ENCODE assay signal across 23 mouse cellular contexts in genomic region chr10:98694690-98695370, GRCm38 (mm10).
A peak's percentile ranks its signal among the peaks of the same experiment; 100 is the strongest.
DNase-seq lines count a peak whose midpoint lies in the region; ATAC-seq and TF ChIP-seq lines count a peak whose summit lies in the region.
"Had no signal": no experiment of that assay in that cellular context is flagged by ENCODE, and none has a peak within 500 bp of the region (broad histone marks: within the 10 kb centered on the region; RNA-seq: fewer than 3 reads in every experiment).

No protein-coding gene starts in this region.

- H3K4me2 ChIP-seq in intestine, embryonic 14.5 days (ENCODE audit: low read length), result no peak overlapping the region
- H3K4me2 ChIP-seq in intestine, postnatal 0 days (replicated peaks; ENCODE audit: low read depth), result no peak overlapping the region
- H3K4me2 ChIP-seq in stomach, embryonic 15.5 days, result no peak overlapping the region
- no peak overlapping the region for H3K4me2 ChIP-seq in midbrain, embryonic 16.5 days (ENCODE audit: low read length)
- H3K4me2 ChIP-seq: forebrain, embryonic 13.5 days; heart, embryonic 13.5 days; hindbrain, embryonic 14.5 days had no signal

- no peak for DNase-seq in intestine, embryonic 14.5 days (ENCODE audit: low spot score)
- DNase-seq in lung, postnatal 4 days, result no peak
- DNase-seq in urinary bladder, postnatal 4 days (ENCODE audit: low spot score in 2 of 2), result no peak
- DNase-seq: adrenal gland, adult 8-10 months; adrenal gland, postnatal 25 days; cerebellum, adult 11-12 months; cerebellum, adult 8-10 months; cerebellum, postnatal 10 days; gastrocnemius, postnatal 10 days; gastrocnemius, postnatal 36 days; heart, adult 2 months; heart, postnatal 14 days; heart, postnatal 4 days had no signal

- no peaks in the 10 kb centered on the region for H3K9me3 ChIP-seq in intestine, embryonic 14.5 days (ENCODE audit: control insufficient read depth, low read length)
- no peaks in the 10 kb centered on the region for H3K9me3 ChIP-seq in intestine, postnatal 0 days (ENCODE audit: control insufficient read depth)
- H3K9me3 ChIP-seq in stomach, embryonic 15.5 days, result no peaks in the 10 kb centered on the region
- no peaks in the 10 kb centered on the region for H3K9me3 ChIP-seq in midbrain, embryonic 16.5 days (replicated peaks; ENCODE audit: control insufficient read depth, low read length, poor library complexity, severe bottlenecking)
- H3K9me3 ChIP-seq: forebrain, embryonic 10.5 days; forebrain, embryonic 13.5 days; heart, embryonic 10.5 days; heart, embryonic 13.5 days had no signal

- TF ChIP-seq CTCF in intestine, postnatal 0 days (IDR thresholded peaks at IDR 0.05; ENCODE audit: low read depth), result no peak

- H3K27me3 ChIP-seq in intestine, embryonic 14.5 days (replicated peaks; ENCODE audit: control insufficient read depth, insufficient read depth, low read length), result no peaks in the 10 kb centered on the region
- no peaks in the 10 kb centered on the region for H3K27me3 ChIP-seq in intestine, postnatal 0 days (replicated peaks; ENCODE audit: control insufficient read depth, insufficient read depth, low read length)
- no peaks in the 10 kb centered on the region for H3K27me3 ChIP-seq in stomach, embryonic 15.5 days (replicated peaks)
- no peaks in the 10 kb centered on the region for H3K27me3 ChIP-seq in midbrain, embryonic 16.5 days (ENCODE audit: control insufficient read depth, insufficient read depth, low read depth, low read length)
- H3K27me3 ChIP-seq: forebrain, embryonic 13.5 days; heart, embryonic 13.5 days had no signal

- 80% methylated on average over 2 of the region's 2 CpGs for WGBS in intestine, embryonic 14.5 days
- WGBS in intestine, postnatal 0 days, result 43% methylated on average over 2 of the region's 2 CpGs
- 63% methylated on average over 2 of the region's 2 CpGs for WGBS in stomach, embryonic 15.5 days
- 97% methylated on average over 2 of the region's 2 CpGs for WGBS in midbrain, embryonic 16.5 days

- ATAC-seq in intestine, embryonic 14.5 days (replicated peaks; ENCODE audit: low FRiP score, low TSS enrichment, low read depth), result peak; percentile 89
- peak; percentile 99 for ATAC-seq in intestine, postnatal 0 days
- peak; percentile 87 for ATAC-seq in stomach, embryonic 15.5 days (ENCODE audit: insufficient read depth, low FRiP score, low read depth)
- ATAC-seq in midbrain, embryonic 16.5 days, result no peak
- ATAC-seq: activated CD4-positive, CD25-positive, alpha-beta regulatory T cell, adult 4 months; forebrain, embryonic 13.5 days; forebrain, embryonic 16.5 days had no signal

- H3K27ac ChIP-seq in intestine, embryonic 14.5 days (ENCODE audit: low read depth), result no peak overlapping the region
- H3K27ac ChIP-seq in intestine, postnatal 0 days (ENCODE audit: low read depth, low read length), result no peak overlapping the region
- no peak overlapping the region for H3K27ac ChIP-seq in stomach, embryonic 15.5 days
- no peak overlapping the region for H3K27ac ChIP-seq in midbrain, embryonic 16.5 days (ENCODE audit: low read length)
- H3K27ac ChIP-seq: forebrain, embryonic 10.5 days; forebrain, embryonic 13.5 days; heart, adult 2 months; heart, embryonic 10.5 days; heart, embryonic 13.5 days; hindbrain, embryonic 14.5 days had no signal

- no peaks in the 10 kb centered on the region for H3K36me3 ChIP-seq in intestine, embryonic 14.5 days (ENCODE audit: control insufficient read depth, insufficient read depth, low read length)
- H3K36me3 ChIP-seq in intestine, postnatal 0 days (ENCODE audit: control insufficient read depth, insufficient read depth), result no peaks in the 10 kb centered on the region
- no peaks in the 10 kb centered on the region for H3K36me3 ChIP-seq in stomach, embryonic 15.5 days
- H3K36me3 ChIP-seq in midbrain, embryonic 16.5 days (ENCODE audit: control insufficient read depth, insufficient read depth, low read length), result no peaks in the 10 kb centered on the region
- H3K36me3 ChIP-seq: forebrain, embryonic 10.5 days; heart, embryonic 10.5 days; heart, embryonic 13.5 days had no signal

- H3K4me1 ChIP-seq in intestine, embryonic 14.5 days (replicated peaks; ENCODE audit: control insufficient read depth, insufficient read depth, low read length), result no peaks in the 10 kb centered on the region
- H3K4me1 ChIP-seq in intestine, postnatal 0 days (replicated peaks; ENCODE audit: control insufficient read depth, insufficient read depth, low read length), result 0 out of 2 replicates have a peak, but pooled peaks cover 5% of the 10 kb centered on the region
- H3K4me1 ChIP-seq in stomach, embryonic 15.5 days, result no peaks in the 10 kb centered on the region
- H3K4me1 ChIP-seq in midbrain, embryonic 16.5 days (ENCODE audit: control insufficient read depth, insufficient read depth, low read length), result no peaks in the 10 kb centered on the region
- H3K4me1 ChIP-seq: forebrain, embryonic 10.5 days; forebrain, embryonic 13.5 days; heart, embryonic 10.5 days; heart, embryonic 13.5 days had no signal

- no peak overlapping the region for H3K9ac ChIP-seq in intestine, embryonic 14.5 days (ENCODE audit: low read length)
- no peak overlapping the region for H3K9ac ChIP-seq in intestine, postnatal 0 days (ENCODE audit: low read depth, low read length)
- H3K9ac ChIP-seq in stomach, embryonic 15.5 days, result no peak overlapping the region
- no peak overlapping the region for H3K9ac ChIP-seq in midbrain, embryonic 16.5 days (ENCODE audit: low read depth, low read length)
- H3K9ac ChIP-seq: forebrain, embryonic 13.5 days; heart, embryonic 13.5 days; hindbrain, embryonic 14.5 days had no signal

- no peak overlapping the region for H3K4me3 ChIP-seq in intestine, embryonic 14.5 days (ENCODE audit: low read depth, low read length)
- no peak overlapping the region for H3K4me3 ChIP-seq in intestine, postnatal 0 days (ENCODE audit: low read depth, low read length)
- H3K4me3 ChIP-seq in stomach, embryonic 15.5 days (replicated peaks), result no peak overlapping the region
- H3K4me3 ChIP-seq in midbrain, embryonic 16.5 days (ENCODE audit: low read depth, low read length), result no peak overlapping the region
- H3K4me3 ChIP-seq: forebrain, embryonic 10.5 days; forebrain, embryonic 13.5 days; heart, adult 2 months; heart, embryonic 10.5 days; heart, embryonic 13.5 days had no signal
